Mouse (Mus musculus) fat pad, adult 2 months (tissue): ENCODE data around the gene Ndnf.

ENCODE experiments used
- DNase-seq: peaks from one replicate; pipeline ENCODE4 v3.0.0-alpha.2; 2011; ENCODE audit warnings: low read depth, low spot score; ENCODE audit errors: extremely low read depth

Ndnf gene

DNA sequence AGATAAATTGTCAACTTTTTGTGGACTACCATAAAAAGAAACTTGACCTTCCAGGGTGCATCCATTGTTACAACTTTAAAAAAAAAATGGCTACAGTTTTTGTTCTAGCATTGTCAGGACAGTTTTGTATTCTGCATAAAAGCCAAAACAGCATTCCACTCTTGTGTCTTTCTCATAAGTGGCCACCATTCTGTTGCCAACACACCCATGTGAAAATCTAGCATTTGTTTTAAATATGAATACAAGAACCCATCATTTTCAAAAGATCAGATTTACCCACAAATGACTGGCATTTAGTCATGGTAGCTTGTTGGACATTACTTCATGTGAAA, 72.4 kb downstream of the Ndnf start:
- no peak for DNase-seq

DNA sequence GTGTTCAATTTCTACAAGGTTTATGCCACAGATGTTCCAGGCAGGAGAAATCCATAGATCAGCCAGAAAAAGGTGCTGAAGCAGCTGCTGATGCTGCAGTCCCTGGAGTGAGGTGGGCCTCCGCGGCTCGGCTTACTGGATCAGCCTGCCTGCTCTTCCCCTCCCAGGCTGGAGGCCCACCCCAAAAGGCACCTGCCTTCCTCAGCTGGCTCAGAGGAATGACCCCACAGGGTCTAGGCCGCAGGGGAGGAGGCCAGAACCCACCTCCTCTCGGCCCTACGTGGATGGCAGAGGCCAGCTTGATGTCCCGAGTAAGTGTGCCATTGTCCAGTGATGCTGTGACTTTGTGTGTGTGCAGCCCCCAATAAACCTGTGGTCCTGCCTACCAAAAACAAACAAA, 86.8 kb downstream of the Ndnf start:
- DNase-seq = no peak

DNA sequence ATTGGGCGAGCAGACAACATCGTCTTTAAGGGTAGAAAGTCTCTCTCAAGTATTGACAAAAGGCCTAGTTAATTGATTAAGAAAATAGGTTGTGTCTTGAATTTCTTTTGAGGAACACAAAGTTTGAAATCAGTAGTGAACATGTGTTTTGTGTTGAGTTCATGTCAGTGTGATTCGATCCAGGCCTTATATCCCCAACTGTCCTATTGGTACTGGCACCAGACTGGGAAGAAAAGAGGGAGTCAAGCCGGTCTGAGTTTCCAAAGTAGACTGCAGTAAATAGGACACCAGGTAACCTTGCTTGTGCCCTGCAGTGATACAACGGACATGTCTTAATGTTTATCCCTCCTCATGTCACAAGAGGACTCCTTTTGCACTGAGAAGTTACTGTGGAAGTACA, 87.8 kb downstream of the Ndnf start:
- no peak for DNase-seq

GRCm38 (mm10) chr6:65760073-65760472, 88.7 kb downstream of the Ndnf start:
- no peak for DNase-seq
